Mouse (Mus musculus): ENCODE measurements around the gene Aox2. TPM values are rescaled to one million over a fixed set of nuclear protein-coding genes. Genes with fewer than 3 reads are reported as not detected.
A peak's percentile ranks its signal among the peaks of the same experiment; 100 is the strongest.

Aox2 gene
- polyA plus RNA-seq, 1 experiment from 2014 or later, result 0.15 TPM

DNA sequence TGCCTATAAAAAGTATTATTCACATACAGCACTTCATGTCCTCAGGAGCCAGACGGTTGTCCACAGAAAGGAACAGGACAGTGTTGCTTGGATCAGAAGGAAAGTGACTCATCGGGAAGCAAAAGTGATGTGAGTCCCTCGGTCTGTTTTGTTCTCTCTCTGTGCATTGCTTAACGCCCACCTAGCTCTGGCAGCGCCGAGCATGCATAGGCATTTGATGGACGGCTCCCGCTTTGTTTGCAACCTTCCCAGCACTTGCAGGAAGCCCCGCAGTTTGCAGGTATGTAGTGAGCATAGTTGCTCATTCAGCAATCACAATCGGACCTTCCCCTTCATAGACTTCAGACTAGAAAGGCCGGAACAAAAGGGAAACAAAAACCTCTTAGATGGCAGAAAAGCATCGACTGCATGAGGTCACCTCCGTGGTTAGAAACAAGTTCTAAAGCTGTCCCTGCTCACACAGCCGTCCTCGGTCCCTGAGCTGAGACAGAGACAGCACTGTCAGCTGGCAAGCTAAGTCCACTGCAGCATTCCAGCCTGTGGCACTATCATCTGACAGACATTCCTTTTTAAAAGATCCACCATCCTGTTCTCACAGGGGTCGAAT lies 11.8 kb downstream of the Aox2 start:
- no peaks in the 10 kb centered on the region for H3K36me3 ChIP-seq
- no peak overlapping the region for H3K4me2 ChIP-seq (replicated peaks)
- no peaks in the 10 kb centered on the region for H3K9me3 ChIP-seq
- no peaks in the 10 kb centered on the region for H3K27me3 ChIP-seq
- peaks cover 15% of the 10 kb centered on the region for H3K4me1 ChIP-seq
- no peak overlapping the region for H3K9ac ChIP-seq
- no peak overlapping the region for H3K27ac ChIP-seq
- no peak for ATAC-seq (ENCODE audit: insufficient number of reproducible peaks, insufficient read depth, low FRiP score, low TSS enrichment)
- 38% methylated on average over 16 of the region's 16 CpGs for WGBS
- H3K4me3 ChIP-seq, result no peak overlapping the region

DNA sequence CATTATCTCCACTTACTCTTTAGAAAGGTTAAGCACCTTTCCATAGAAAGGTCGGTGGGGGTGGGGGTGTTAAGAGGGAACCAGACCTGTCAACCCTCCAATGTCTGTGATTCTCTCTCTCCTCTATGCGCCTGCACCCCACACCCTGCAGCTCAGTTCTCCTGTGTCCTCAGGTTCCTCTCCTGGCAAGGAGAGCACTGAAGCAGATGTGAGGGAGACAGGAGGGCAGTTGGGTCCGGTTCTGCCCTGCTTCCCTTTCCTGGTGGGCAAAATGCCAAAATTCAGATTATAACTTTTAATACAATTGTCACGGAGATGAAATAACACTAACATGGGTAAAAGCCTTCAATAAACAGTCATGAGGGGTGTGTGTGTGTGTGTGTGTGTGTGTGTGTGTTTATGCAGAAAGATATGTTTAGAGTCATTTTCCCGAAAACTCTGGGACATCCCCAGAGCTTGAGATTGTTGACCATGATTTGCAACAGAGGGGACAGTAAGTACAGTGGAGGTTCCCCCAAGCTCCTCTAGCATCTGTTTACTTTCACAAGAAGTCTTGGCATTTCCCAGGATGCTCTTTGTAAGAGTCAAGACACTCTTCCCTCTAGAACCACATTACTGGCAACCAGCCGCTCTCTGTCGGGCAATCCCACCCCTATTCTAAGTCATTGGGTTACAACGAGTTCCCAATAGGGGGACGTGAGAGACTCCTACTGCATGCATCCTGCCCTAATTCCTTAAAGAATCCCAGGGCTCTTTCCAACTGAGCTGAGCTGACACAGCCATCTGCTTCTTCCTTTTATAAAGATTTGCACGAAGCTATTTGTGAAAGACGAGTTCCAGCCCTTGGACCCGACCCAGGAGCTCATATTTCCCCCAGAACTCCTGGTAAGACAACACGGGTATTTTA lies 13.5 kb downstream of the Aox2 start:
- ATAC-seq (ENCODE audit: insufficient number of reproducible peaks, insufficient read depth, low FRiP score, low TSS enrichment), result peak; percentile 44; the same call in 1 of the 2 replicates
- Histone ChIP-seq H3K4me2 (replicated peaks) (no peak overlapping the region), H3K9me3 (no peaks in the 10 kb centered on the region), H3K36me3 (no peaks in the 10 kb centered on the region), H3K4me1 (peaks cover 15% of the 10 kb centered on the region), H3K9ac (no peak overlapping the region), H3K27me3 (no peaks in the 10 kb centered on the region), H3K27ac (0 out of 2 replicates have a peak overlapping the region, but pooled peaks have one; percentile 52), H3K4me3 (no peak overlapping the region)
- 39% methylated on average over 13 of the region's 13 CpGs for WGBS

DNA sequence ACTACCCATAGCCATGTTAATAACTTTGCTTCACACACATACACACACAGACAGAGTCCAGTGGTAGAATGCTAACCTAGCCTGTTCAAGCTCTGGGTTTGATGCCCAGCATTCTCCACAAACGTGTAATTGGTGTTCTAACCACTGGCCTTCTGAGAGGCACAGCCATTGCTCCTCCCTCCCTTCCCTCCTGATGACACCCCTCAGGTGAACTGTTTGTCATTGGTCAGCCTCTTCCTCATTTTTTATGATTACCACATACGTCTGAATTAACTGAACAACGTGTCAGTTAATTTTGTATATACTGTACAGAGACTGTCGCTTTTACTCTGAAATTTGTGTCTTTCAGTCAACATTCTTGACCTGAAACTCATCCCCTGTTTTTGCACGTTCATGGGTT lies 16.6 kb downstream of the Aox2 start:
- Histone ChIP-seq H3K27ac (no peak overlapping the region), H3K27me3 (no peaks in the 10 kb centered on the region), H3K9ac (no peak overlapping the region), H3K4me3 (no peak overlapping the region), H3K4me1 (peaks cover 15% of the 10 kb centered on the region), H3K9me3 (no peaks in the 10 kb centered on the region), H3K4me2 (replicated peaks) (no peak overlapping the region), H3K36me3 (no peaks in the 10 kb centered on the region)
- ATAC-seq (ENCODE audit: insufficient number of reproducible peaks, insufficient read depth, low FRiP score, low TSS enrichment), result no peak
- 87% methylated on average over 5 of the region's 5 CpGs for WGBS

DNA sequence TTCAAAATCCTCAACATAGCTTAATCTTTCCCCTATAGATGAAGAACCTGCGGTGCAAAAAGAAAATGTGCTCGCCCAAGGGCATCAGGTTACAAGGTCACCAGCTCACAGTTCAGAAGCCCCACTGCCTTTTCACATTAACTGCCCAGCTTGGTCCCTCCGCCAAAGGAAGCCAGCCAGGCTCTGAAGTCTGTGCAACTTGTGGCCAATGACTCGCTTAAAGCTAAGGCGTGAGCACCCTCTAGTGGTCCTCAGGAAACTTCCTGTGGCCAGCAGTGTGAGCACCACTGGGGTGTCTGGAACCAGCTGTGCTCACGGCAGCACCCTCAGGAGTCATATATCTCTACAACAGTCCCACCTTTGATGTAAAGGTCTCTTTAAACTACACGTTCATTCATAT lies 18.2 kb downstream of the Aox2 start:
- ATAC-seq (ENCODE audit: insufficient number of reproducible peaks, insufficient read depth, low FRiP score, low TSS enrichment), result peak; percentile 62; the same call in 1 of the 2 replicates
- H3K36me3 ChIP-seq, result no peaks in the 10 kb centered on the region
- WGBS, result 1% methylated on average over 7 of the region's 7 CpGs
- H3K27ac ChIP-seq, result no peak overlapping the region
- no peak overlapping the region for H3K4me2 ChIP-seq (replicated peaks)
- no peak overlapping the region for H3K4me3 ChIP-seq
- H3K9me3 ChIP-seq, result no peaks in the 10 kb centered on the region
- H3K9ac ChIP-seq, result no peak overlapping the region
- peaks cover 14% of the 10 kb centered on the region for H3K4me1 ChIP-seq
- no peaks in the 10 kb centered on the region for H3K27me3 ChIP-seq

DNA sequence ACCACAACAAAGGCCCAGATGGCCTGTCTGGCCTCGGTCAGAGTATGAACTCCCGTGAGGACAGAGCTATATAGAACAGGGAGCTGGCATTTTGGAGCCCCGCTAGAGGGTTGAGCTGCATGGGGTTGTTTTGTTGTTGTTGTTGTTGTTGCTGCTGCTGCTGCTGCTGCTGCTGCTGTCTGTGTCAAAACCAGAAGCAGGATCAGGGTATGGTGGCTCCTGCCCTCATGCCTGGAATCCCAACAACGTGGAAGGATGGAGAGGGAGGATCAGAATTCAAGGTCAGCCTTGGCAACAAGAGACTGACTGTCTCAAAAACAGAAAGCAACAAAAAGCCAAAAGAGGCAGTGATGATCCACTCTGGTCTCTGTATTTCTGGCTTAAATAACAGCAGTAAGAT lies 18.7 kb downstream of the Aox2 start:
- ATAC-seq (ENCODE audit: insufficient number of reproducible peaks, insufficient read depth, low FRiP score, low TSS enrichment), result no peak
- Histone ChIP-seq H3K9ac (no peak overlapping the region), H3K36me3 (no peaks in the 10 kb centered on the region), H3K27ac (no peak overlapping the region), H3K4me2 (replicated peaks) (no peak overlapping the region), H3K27me3 (no peaks in the 10 kb centered on the region), H3K4me1 (peaks cover 8% of the 10 kb centered on the region), H3K9me3 (no peaks in the 10 kb centered on the region), H3K4me3 (no peak overlapping the region)
- WGBS, result 63% methylated on average over 4 of the region's 4 CpGs

DNA sequence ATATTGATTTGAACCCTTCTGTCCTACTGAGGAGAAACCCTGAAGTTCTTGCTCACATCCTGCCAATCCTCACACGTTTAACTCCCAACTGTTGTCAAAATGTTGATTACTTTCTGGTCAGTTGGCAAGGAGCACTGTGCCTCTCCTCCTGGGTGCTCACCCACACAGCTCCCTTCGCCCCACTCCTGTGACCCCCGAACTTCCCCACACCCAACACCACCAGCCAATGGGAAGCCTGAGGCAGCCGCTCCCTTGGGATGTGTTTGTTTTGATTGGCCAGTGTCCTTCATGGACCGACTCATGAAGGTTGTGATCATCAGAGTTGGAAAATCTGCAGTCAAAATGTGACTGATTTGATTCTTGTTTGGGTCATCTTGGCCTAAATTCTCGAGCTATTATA lies 20.2 kb downstream of the Aox2 start:
- Histone ChIP-seq H3K4me3 (no peak overlapping the region), H3K4me1 (0 out of 2 replicates have a peak, but pooled peaks cover under 1% of the 10 kb centered on the region), H3K9me3 (no peaks in the 10 kb centered on the region), H3K9ac (no peak overlapping the region), H3K4me2 (replicated peaks) (no peak overlapping the region), H3K27me3 (no peaks in the 10 kb centered on the region), H3K27ac (no peak overlapping the region), H3K36me3 (no peaks in the 10 kb centered on the region)
- 78% methylated on average over 6 of the region's 6 CpGs for WGBS
- ATAC-seq (ENCODE audit: insufficient number of reproducible peaks, insufficient read depth, low FRiP score, low TSS enrichment), result no peak

DNA sequence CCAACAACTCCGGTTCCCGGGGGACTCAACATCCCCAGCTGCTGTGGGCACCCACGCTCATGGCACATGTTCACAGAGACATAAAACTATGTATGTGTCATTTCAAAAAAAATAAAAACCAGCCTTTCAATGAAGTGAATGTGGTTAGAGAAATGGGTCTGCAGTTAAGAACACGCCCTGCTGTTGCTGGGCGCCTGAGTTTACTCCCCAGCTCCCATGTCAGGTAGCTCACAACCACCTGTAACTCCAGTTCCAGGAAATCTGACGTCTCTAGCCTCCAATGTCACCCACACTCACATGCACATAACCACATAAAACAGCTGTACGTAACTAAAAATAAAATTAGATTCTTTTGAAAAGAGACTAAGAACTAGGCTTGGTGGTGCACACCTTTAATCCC lies 22.9 kb downstream of the Aox2 start:
- no peaks in the 10 kb centered on the region for H3K36me3 ChIP-seq
- H3K9me3 ChIP-seq, result no peaks in the 10 kb centered on the region
- 0 out of 2 replicates have a peak, but pooled peaks cover 7% of the 10 kb centered on the region for H3K4me1 ChIP-seq
- 91% methylated on average over 7 of the region's 7 CpGs for WGBS
- ATAC-seq (ENCODE audit: insufficient number of reproducible peaks, insufficient read depth, low FRiP score, low TSS enrichment), result no peak
- H3K27ac ChIP-seq, result no peak overlapping the region
- H3K27me3 ChIP-seq, result no peaks in the 10 kb centered on the region
- H3K4me2 ChIP-seq (replicated peaks), result no peak overlapping the region
- H3K4me3 ChIP-seq, result no peak overlapping the region
- H3K9ac ChIP-seq, result no peak overlapping the region

DNA sequence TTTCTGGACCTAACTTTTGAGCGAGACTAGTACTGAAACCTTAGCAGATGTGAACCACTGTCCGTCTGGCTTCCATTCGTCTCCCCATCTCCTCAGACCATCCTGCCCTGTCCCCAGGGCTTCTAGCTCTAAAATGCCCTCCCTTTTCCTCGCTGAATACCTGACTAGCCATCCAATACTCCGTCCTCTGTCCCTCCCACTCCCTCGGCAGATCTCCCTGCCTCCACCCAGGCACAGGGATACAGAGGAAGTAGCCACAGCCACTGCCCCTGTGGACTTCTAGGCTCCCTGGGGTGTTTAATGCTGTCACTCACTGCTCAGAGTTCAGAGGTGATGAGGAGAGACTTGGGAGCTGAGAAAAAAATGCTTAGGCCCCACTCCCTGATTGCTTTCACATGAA lies 23.9 kb downstream of the Aox2 start:
- Histone ChIP-seq H3K4me3 (no peak overlapping the region), H3K27me3 (no peaks in the 10 kb centered on the region), H3K4me1 (0 out of 2 replicates have a peak, but pooled peaks cover 7% of the 10 kb centered on the region), H3K4me2 (replicated peaks) (no peak overlapping the region), H3K36me3 (no peaks in the 10 kb centered on the region), H3K27ac (no peak overlapping the region), H3K9ac (no peak overlapping the region), H3K9me3 (no peaks in the 10 kb centered on the region)
- WGBS, result 49% methylated on average over 6 of the region's 6 CpGs
- ATAC-seq (ENCODE audit: insufficient number of reproducible peaks, insufficient read depth, low FRiP score, low TSS enrichment), result no peak

DNA sequence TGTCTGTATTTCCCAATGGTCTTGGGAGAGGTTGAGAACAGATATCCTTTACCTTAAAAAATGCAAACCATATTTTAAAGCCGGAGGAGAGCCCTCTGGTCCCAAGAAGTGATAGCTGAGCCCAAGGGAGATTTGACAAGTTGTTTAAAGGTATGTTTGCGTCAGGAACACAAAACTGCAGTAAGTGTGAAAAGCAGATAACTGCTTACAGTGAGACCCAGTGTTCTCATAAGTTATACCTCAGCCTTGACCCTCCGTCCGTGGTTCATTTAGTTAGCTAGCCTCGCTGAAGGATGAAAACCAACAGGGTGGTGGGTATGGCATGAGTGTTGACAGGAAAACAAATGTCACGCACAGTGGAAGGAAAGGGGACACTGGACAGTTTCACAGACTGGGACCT lies 24.9 kb downstream of the Aox2 start:
- Histone ChIP-seq H3K36me3 (no peaks in the 10 kb centered on the region), H3K4me1 (0 out of 2 replicates have a peak, but pooled peaks cover 7% of the 10 kb centered on the region), H3K27ac (no peak overlapping the region), H3K4me2 (replicated peaks) (no peak overlapping the region), H3K9me3 (no peaks in the 10 kb centered on the region), H3K9ac (no peak overlapping the region), H3K27me3 (no peaks in the 10 kb centered on the region), H3K4me3 (no peak overlapping the region)
- no peak for ATAC-seq (ENCODE audit: insufficient number of reproducible peaks, insufficient read depth, low FRiP score, low TSS enrichment)
- 86% methylated on average over 6 of the region's 6 CpGs for WGBS

DNA sequence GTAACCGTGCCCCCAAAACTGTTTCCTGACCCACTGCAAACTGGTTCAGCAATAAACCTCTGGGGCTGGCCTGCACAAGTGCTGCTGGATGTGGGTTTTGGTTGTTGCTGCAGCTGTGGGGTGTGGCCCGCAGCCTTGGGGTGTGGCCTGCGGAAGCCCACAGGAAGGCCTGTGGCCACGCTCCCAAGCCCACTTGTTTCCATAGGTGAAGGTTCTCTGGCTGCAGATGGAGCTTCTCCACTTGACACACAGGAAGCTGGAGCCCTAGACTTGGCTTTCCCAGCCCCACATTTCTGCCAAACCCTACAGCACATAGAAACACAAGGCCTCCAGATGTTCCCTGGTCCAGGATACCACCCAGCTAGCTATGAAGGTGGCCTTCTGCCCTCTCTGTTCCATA lies 25.6 kb downstream of the Aox2 start:
- Histone ChIP-seq H3K4me3 (no peak overlapping the region), H3K9me3 (no peaks in the 10 kb centered on the region), H3K9ac (no peak overlapping the region), H3K4me2 (replicated peaks) (no peak overlapping the region), H3K36me3 (no peaks in the 10 kb centered on the region), H3K27ac (no peak overlapping the region), H3K4me1 (0 out of 2 replicates have a peak, but pooled peaks cover 7% of the 10 kb centered on the region), H3K27me3 (no peaks in the 10 kb centered on the region)
- WGBS, result 79% methylated on average over 4 of the region's 4 CpGs
- no peak for ATAC-seq (ENCODE audit: insufficient number of reproducible peaks, insufficient read depth, low FRiP score, low TSS enrichment)

DNA sequence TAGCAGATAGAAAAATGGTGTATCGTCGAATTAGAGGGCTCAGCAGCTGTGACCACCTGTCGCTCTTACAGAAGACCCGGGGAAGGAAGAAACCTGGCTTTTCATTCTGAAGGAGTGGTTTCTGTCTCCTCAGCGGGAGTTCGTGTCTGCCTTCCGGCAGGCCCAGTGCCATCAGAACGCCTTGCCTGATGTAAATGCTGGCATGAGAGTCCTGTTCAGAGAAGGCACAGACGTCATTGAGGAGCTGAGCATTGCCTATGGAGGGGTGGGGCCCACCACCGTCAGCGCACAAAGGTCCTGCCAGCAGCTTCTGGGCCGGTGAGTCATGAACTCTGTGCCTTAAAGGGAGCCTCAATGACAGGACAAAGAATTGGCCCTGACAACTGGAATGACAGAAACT lies 26.2 kb downstream of the Aox2 start:
- WGBS, result 63% methylated on average over 12 of the region's 12 CpGs
- no peak for ATAC-seq (ENCODE audit: insufficient number of reproducible peaks, insufficient read depth, low FRiP score, low TSS enrichment)
- Histone ChIP-seq H3K27ac (no peak overlapping the region), H3K9me3 (no peaks in the 10 kb centered on the region), H3K4me1 (0 out of 2 replicates have a peak, but pooled peaks cover 7% of the 10 kb centered on the region), H3K9ac (no peak overlapping the region), H3K36me3 (no peaks in the 10 kb centered on the region), H3K4me2 (replicated peaks) (no peak overlapping the region), H3K27me3 (no peaks in the 10 kb centered on the region), H3K4me3 (no peak overlapping the region)

DNA sequence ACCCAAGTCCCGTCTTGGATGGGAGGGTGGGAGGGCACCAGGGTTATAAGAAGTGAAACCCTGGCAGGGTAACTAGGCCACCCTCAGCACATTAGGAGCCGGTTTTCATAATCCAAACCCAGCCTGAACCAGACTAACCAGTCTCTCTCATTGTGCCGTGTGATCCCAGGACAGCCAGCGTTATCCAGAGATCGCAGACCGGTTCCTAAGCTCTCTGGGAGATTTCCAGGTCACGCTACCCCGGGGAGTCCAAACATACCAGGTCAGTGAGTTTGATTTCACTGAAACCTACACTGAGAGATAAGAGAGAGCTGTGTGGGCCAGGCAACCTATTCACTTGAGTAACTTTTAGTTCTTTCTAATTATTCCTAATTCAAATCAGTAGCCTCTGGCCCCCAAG lies 29.1 kb downstream of the Aox2 start:
- H3K27me3 ChIP-seq, result no peaks in the 10 kb centered on the region
- WGBS, result 70% methylated on average over 8 of the region's 8 CpGs
- no peak overlapping the region for H3K4me3 ChIP-seq
- H3K9ac ChIP-seq, result no peak overlapping the region
- ATAC-seq (ENCODE audit: insufficient number of reproducible peaks, insufficient read depth, low FRiP score, low TSS enrichment), result no peak
- H3K36me3 ChIP-seq, result no peaks in the 10 kb centered on the region
- no peak overlapping the region for H3K27ac ChIP-seq
- no peak overlapping the region for H3K4me2 ChIP-seq (replicated peaks)
- no peaks in the 10 kb centered on the region for H3K9me3 ChIP-seq
- H3K4me1 ChIP-seq, result 0 out of 2 replicates have a peak, but pooled peaks cover 7% of the 10 kb centered on the region

Data from embryonic facial prominence, embryonic 12.5 days (tissue).